Mouse (Mus musculus): ENCODE measurements around the gene Padi3. TPM values are rescaled to one million over a fixed set of nuclear protein-coding genes. Genes with fewer than 3 reads are reported as not detected.

Padi3 gene
- polyA plus RNA-seq, 1 experiment, result 0.03 TPM

GRCm38 (mm10) chr4:140782821-140783220 is 27.6 kb downstream of the Padi3 start:
- Histone ChIP-seq H3K27ac (ENCODE audit: insufficient read depth, low read depth, low read length) (no peak overlapping the region), H3K36me3 (ENCODE audit: control insufficient read depth, insufficient read depth, low read length) (no peaks in the 10 kb centered on the region), H3K4me1 (ENCODE audit: control insufficient read depth, insufficient read depth, low read length) (no peaks in the 10 kb centered on the region), H3K27me3 (replicated peaks; ENCODE audit: control insufficient read depth, insufficient read depth, low read length) (no peaks in the 10 kb centered on the region), H3K4me3 (ENCODE audit: insufficient read depth, low read depth, low read length) (no peak overlapping the region)
- DNase-seq, result no peak
- 84% methylated on average over 9 of the region's 9 CpGs for WGBS
- TF ChIP-seq CTCF (conservative IDR thresholded peaks at IDR 0.05; ENCODE audit: insufficient read depth, insufficient read length, low read depth, low read length) (no peak), POLR2A (IDR thresholded peaks at IDR 0.05; ENCODE audit: low read depth, low read length) (no peak)

- WGBS, result 55% methylated on average over 14 of the region's 14 CpGs
- DNase-seq, result no peak
- Histone ChIP-seq H3K4me1 (ENCODE audit: control insufficient read depth, insufficient read depth, low read length) (no peaks in the 10 kb centered on the region), H3K27me3 (replicated peaks; ENCODE audit: control insufficient read depth, insufficient read depth, low read length) (no peaks in the 10 kb centered on the region), H3K4me3 (ENCODE audit: insufficient read depth, low read depth, low read length) (no peak overlapping the region), H3K27ac (ENCODE audit: insufficient read depth, low read depth, low read length) (no peak overlapping the region), H3K36me3 (ENCODE audit: control insufficient read depth, insufficient read depth, low read length) (no peaks in the 10 kb centered on the region)
- TF ChIP-seq POLR2A (IDR thresholded peaks at IDR 0.05; ENCODE audit: low read depth, low read length) (no peak), CTCF (conservative IDR thresholded peaks at IDR 0.05; ENCODE audit: insufficient read depth, insufficient read length, low read depth, low read length) (no peak)
These were observed 29.9 kb downstream of the Padi3 start for GRCm38 (mm10) chr4:140780507-140780906.

- TF ChIP-seq POLR2A (IDR thresholded peaks at IDR 0.05; ENCODE audit: low read depth, low read length) (no peak), CTCF (conservative IDR thresholded peaks at IDR 0.05; ENCODE audit: insufficient read depth, insufficient read length, low read depth, low read length) (no peak)
- no peak overlapping the region for H3K4me3 ChIP-seq (ENCODE audit: insufficient read depth, low read depth, low read length)
- H3K4me1 ChIP-seq (ENCODE audit: control insufficient read depth, insufficient read depth, low read length), result no peaks in the 10 kb centered on the region
- WGBS, result 26% methylated on average over 19 of the region's 19 CpGs
- DNase-seq, result no peak
- no peaks in the 10 kb centered on the region for H3K36me3 ChIP-seq (ENCODE audit: control insufficient read depth, insufficient read depth, low read length)
- H3K27me3 ChIP-seq (replicated peaks; ENCODE audit: control insufficient read depth, insufficient read depth, low read length), result no peaks in the 10 kb centered on the region
- no peak overlapping the region for H3K27ac ChIP-seq (ENCODE audit: insufficient read depth, low read depth, low read length)
These were observed 30.5 kb downstream of the Padi3 start for GRCm38 (mm10) chr4:140779803-140780397.

GRCm38 (mm10) chr4:140776623-140777022 is 33.8 kb downstream of the Padi3 start:
- H3K4me1 ChIP-seq (ENCODE audit: control insufficient read depth, insufficient read depth, low read length), result no peaks in the 10 kb centered on the region
- DNase-seq, result no peak
- no peak overlapping the region for H3K27ac ChIP-seq (ENCODE audit: insufficient read depth, low read depth, low read length)
- no peaks in the 10 kb centered on the region for H3K27me3 ChIP-seq (replicated peaks; ENCODE audit: control insufficient read depth, insufficient read depth, low read length)
- no peak for TF ChIP-seq CTCF (conservative IDR thresholded peaks at IDR 0.05; ENCODE audit: insufficient read depth, insufficient read length, low read depth, low read length)
- TF ChIP-seq POLR2A (IDR thresholded peaks at IDR 0.05; ENCODE audit: low read depth, low read length), result no peak
- WGBS, result 49% methylated on average over 13 of the region's 13 CpGs
- H3K4me3 ChIP-seq (ENCODE audit: insufficient read depth, low read depth, low read length), result no peak overlapping the region
- no peaks in the 10 kb centered on the region for H3K36me3 ChIP-seq (ENCODE audit: control insufficient read depth, insufficient read depth, low read length)

GRCm38 (mm10) chr4:140775876-140776275 is 34.6 kb downstream of the Padi3 start:
- 86% methylated on average over 10 of the region's 10 CpGs for WGBS
- TF ChIP-seq CTCF (conservative IDR thresholded peaks at IDR 0.05; ENCODE audit: insufficient read depth, insufficient read length, low read depth, low read length) (no peak), POLR2A (IDR thresholded peaks at IDR 0.05; ENCODE audit: low read depth, low read length) (no peak)

GRCm38 (mm10) chr4:140774893-140775292 is 35.6 kb downstream of the Padi3 start:
- TF ChIP-seq POLR2A (IDR thresholded peaks at IDR 0.05; ENCODE audit: low read depth, low read length) (no peak), CTCF (conservative IDR thresholded peaks at IDR 0.05; ENCODE audit: insufficient read depth, insufficient read length, low read depth, low read length) (no peak)
- WGBS, result 84% methylated on average over 9 of the region's 9 CpGs
- Histone ChIP-seq H3K27me3 (replicated peaks; ENCODE audit: control insufficient read depth, insufficient read depth, low read length) (no peaks in the 10 kb centered on the region), H3K27ac (ENCODE audit: insufficient read depth, low read depth, low read length) (no peak overlapping the region), H3K36me3 (ENCODE audit: control insufficient read depth, insufficient read depth, low read length) (no peaks in the 10 kb centered on the region), H3K4me3 (ENCODE audit: insufficient read depth, low read depth, low read length) (no peak overlapping the region), H3K4me1 (ENCODE audit: control insufficient read depth, insufficient read depth, low read length) (no peaks in the 10 kb centered on the region; the same call in 1 of the 2 replicates)
- no peak for DNase-seq

More at GRCm38 (mm10) chr4:140775876-140776275, 34.6 kb downstream of the Padi3 start:
- Histone ChIP-seq H3K36me3 (ENCODE audit: control insufficient read depth, insufficient read depth, low read length) (no peaks in the 10 kb centered on the region), H3K27me3 (replicated peaks; ENCODE audit: control insufficient read depth, insufficient read depth, low read length) (no peaks in the 10 kb centered on the region), H3K27ac (ENCODE audit: insufficient read depth, low read depth, low read length) (no peak overlapping the region), H3K4me1 (ENCODE audit: control insufficient read depth, insufficient read depth, low read length) (no peaks in the 10 kb centered on the region), H3K4me3 (ENCODE audit: insufficient read depth, low read depth, low read length) (no peak overlapping the region)
- DNase-seq, result no peak

- no peaks in the 10 kb centered on the region for H3K36me3 ChIP-seq (ENCODE audit: control insufficient read depth, insufficient read depth, low read length)
- no peaks in the 10 kb centered on the region for H3K27me3 ChIP-seq (replicated peaks; ENCODE audit: control insufficient read depth, insufficient read depth, low read length)
- no peak within 1 kb of the TSS for H3K27ac ChIP-seq (ENCODE audit: insufficient read depth, low read depth, low read length)
- TF ChIP-seq CTCF (conservative IDR thresholded peaks at IDR 0.05; ENCODE audit: insufficient read depth, insufficient read length, low read depth, low read length) (no peak), POLR2A (IDR thresholded peaks at IDR 0.05; ENCODE audit: low read depth, low read length) (no peak)
- no peaks in the 10 kb centered on the region; the same call in 1 of the 2 replicates for H3K4me1 ChIP-seq (ENCODE audit: control insufficient read depth, insufficient read depth, low read length)
- 83% methylated on average over 21 of the region's 21 CpGs for WGBS
- DNase-seq, result no peak
- H3K4me3 ChIP-seq (ENCODE audit: insufficient read depth, low read depth, low read length), result no peak within 1 kb of the TSS
These were observed 36.2 kb downstream of the Padi3 start, which contains the start of gene Padi4 for GRCm38 (mm10) chr4:140774025-140774800. TSS of gene Padi4 (minus strand) at chr4:140774236.
